Mouse (Mus musculus): ENCODE measurements at regions not wholly inside any gene's neighbourhood (a gene's known extent, or its start where the extent isn't known, plus 50 kb on each side); places are given as distances from the start of the nearest gene placed in this dataset.

GRCm38 (mm10) chr17:9762436-9762835, 92.9 kb upstream of the Pabpc6 start:
- DNase-seq (ENCODE audit: low spot score) = no peak

GRCm38 (mm10) chr17:9760706-9761059, 91.2 kb upstream of the Pabpc6 start:
- DNase-seq (ENCODE audit: low spot score) = no peak

GRCm38 (mm10) chr17:9760026-9760705, 90.6 kb upstream of the Pabpc6 start:
- no peak for DNase-seq (ENCODE audit: low spot score)

- no peak for DNase-seq (ENCODE audit: low spot score)
Measured at GRCm38 (mm10) chr17:9759421-9759852, 89.9 kb upstream of the Pabpc6 start.

- DNase-seq (ENCODE audit: low spot score) = no peak
Measured at GRCm38 (mm10) chr17:9757725-9758251, 88.3 kb upstream of the Pabpc6 start.

- DNase-seq (ENCODE audit: low spot score) = no peak
Measured at GRCm38 (mm10) chr17:9756675-9757074, 87.2 kb upstream of the Pabpc6 start.

- DNase-seq (ENCODE audit: low spot score) = no peak
Measured at GRCm38 (mm10) chr17:9756196-9756595, 86.7 kb upstream of the Pabpc6 start.

GRCm38 (mm10) chr17:9755576-9755975, 86.1 kb upstream of the Pabpc6 start:
- no peak for DNase-seq (ENCODE audit: low spot score)

GRCm38 (mm10) chr17:9754884-9755405, 85.4 kb upstream of the Pabpc6 start:
- no peak for DNase-seq (ENCODE audit: low spot score)

GRCm38 (mm10) chr17:9752848-9753247, 83.3 kb upstream of the Pabpc6 start:
- no peak for DNase-seq (ENCODE audit: low spot score)

- DNase-seq (ENCODE audit: low spot score) = no peak
Measured at GRCm38 (mm10) chr17:9751348-9752170, 82.0 kb upstream of the Pabpc6 start.

GRCm38 (mm10) chr17:9750046-9750445, 80.5 kb upstream of the Pabpc6 start:
- no peak for DNase-seq (ENCODE audit: low spot score)

- DNase-seq (ENCODE audit: low spot score) = no peak
Measured at GRCm38 (mm10) chr17:9749301-9749700, 79.8 kb upstream of the Pabpc6 start.

GRCm38 (mm10) chr17:9747893-9748292, 78.4 kb upstream of the Pabpc6 start:
- no peak for DNase-seq (ENCODE audit: low spot score)

- no peak for DNase-seq (ENCODE audit: low spot score)
Measured at GRCm38 (mm10) chr17:9743342-9743741, 73.8 kb upstream of the Pabpc6 start.

GRCm38 (mm10) chr17:9741321-9741720, 71.8 kb upstream of the Pabpc6 start:
- DNase-seq (ENCODE audit: low spot score) = no peak

GRCm38 (mm10) chr17:9729020-9729419, 59.5 kb upstream of the Pabpc6 start:
- no peak for DNase-seq (ENCODE audit: low spot score)

- no peak for DNase-seq (ENCODE audit: low spot score)
Measured at GRCm38 (mm10) chr17:9725704-9726469, 56.4 kb upstream of the Pabpc6 start.

- no peak for DNase-seq (ENCODE audit: low spot score)
Measured at GRCm38 (mm10) chr17:9723484-9723883, 54.0 kb upstream of the Pabpc6 start.

- DNase-seq (ENCODE audit: low spot score) = no peak
Measured at GRCm38 (mm10) chr17:9722709-9723108, 53.2 kb upstream of the Pabpc6 start.

Measured in yolk sac, embryonic 10.5 days (tissue).